Mouse (Mus musculus) neural tube, embryonic 11.5 days (tissue): ENCODE results near the gene Gm20838. TPM values are rescaled to one million over a fixed set of nuclear protein-coding genes. Genes with fewer than 3 reads are reported as not detected.
"Not testable (repeated sequence)": the region's sequence is repeated elsewhere in the genome, so short reads cannot be mapped to it uniquely, and the experiment has no call there.

Experiments
- ATAC-seq: fragments of 200-750 bp; cut with Nextera tagmentation; 2 replicates; pipeline ENCODE4 v1.8.0; 2017; ENCODE audit warnings: moderate number of reproducible peaks, mild to moderate bottlenecking, moderate TSS enrichment, moderate library complexity; ENCODE audit not compliant: insufficient read depth, low FRiP score, low TSS enrichment
- DNase-seq: peaks from one replicate; pipeline ENCODE4 v3.0.0-alpha.2; 2015; ENCODE audit warnings: low spot score
- H3K27ac ChIP-seq: fragments of 300-500 bp; sonication (generic); 2 replicates; pipeline ENCODE4 v1.5.1; 2014; ENCODE audit warnings: low read depth, mild to moderate bottlenecking, low read length
- H3K27me3 ChIP-seq: fragments of 300-500 bp; sonication (generic); 2 replicates; pipeline ENCODE4 v1.6.1; 2014; ENCODE audit warnings: mild to moderate bottlenecking, low read length, mixed read lengths; ENCODE audit not compliant: control insufficient read depth, insufficient read depth
- H3K36me3 ChIP-seq: fragments of 300-500 bp; sonication (generic); 2 replicates; pipeline ENCODE4 v1.6.1; 2014; ENCODE audit warnings: mild to moderate bottlenecking, low read length, moderate library complexity, mixed read lengths; ENCODE audit not compliant: control insufficient read depth, insufficient read depth
- H3K4me1 ChIP-seq: fragments of 300-500 bp; sonication (generic); 2 replicates; pipeline ENCODE4 v1.6.1; 2014; ENCODE audit warnings: low read length, mixed read lengths; ENCODE audit not compliant: control insufficient read depth, insufficient read depth
- H3K4me2 ChIP-seq: fragments of 300-500 bp; sonication (generic); 2 replicates; pipeline ENCODE4 v1.6.1; 2014; ENCODE audit warnings: low read depth, mild to moderate bottlenecking, moderate library complexity
- H3K4me3 ChIP-seq: fragments of 300-500 bp; sonication (generic); 2 replicates; pipeline ENCODE4 v1.5.1; 2014; ENCODE audit warnings: low read depth, low read length
- H3K9ac ChIP-seq: fragments of 300-500 bp; sonication (generic); 2 replicates; pipeline ENCODE4 v1.6.1; 2014; ENCODE audit warnings: mild to moderate bottlenecking, low read length
- H3K9me3 ChIP-seq: fragments of 300-500 bp; sonication (generic); 2 replicates; pipeline ENCODE4 v1.6.1; 2016; ENCODE audit warnings: low read length; ENCODE audit not compliant: control insufficient read depth
- WGBS: fragments of 180-500 bp; shearing (Covaris S2); extraction: QIAGEN DNeasy Blood & Tissue Kit; methylation state at CpG from one replicate; pipeline ENCODE4 v1.1.7; 2014; 5-methylcytosine and 5-hydroxymethylcytosine counted together
- polyA plus RNA-seq: library from polyadenylated mRNA; unstranded; fragments of >200 nt; fragmentation: Nextera tagmentation; extraction: Ambion mirVana; gene quantifications from 2 replicates; pipeline ENCODE4 v1.2.1, GENCODE M21; 2014

Gene Gm20838
- not detected in 2 replicates for polyA plus RNA-seq

DNA sequence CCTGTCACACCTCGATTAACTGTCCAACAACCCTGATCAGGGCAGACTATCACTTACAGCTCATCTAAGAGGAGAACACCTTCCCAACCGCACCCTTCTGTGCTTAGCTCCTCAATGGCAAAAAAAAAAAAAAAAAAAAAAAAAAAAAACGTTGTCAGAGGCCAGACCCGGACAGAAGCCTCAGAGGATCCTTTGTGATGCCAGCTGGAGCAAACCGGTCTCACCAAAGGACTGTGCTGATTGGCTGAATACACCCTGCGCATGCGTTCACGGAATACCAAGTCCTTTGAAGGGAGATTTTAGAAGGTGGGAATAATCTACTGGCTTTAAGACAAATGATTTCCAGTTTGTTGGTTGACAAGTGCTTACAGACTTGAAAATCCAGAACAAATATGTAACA lies at the start of gene Gm20838:
Gene Gm20838 (minus strand): TSS at position 101 of the 400 bp plus-strand sequence.
- ATAC-seq, H3K9ac ChIP-seq, H3K4me2 ChIP-seq, H3K27me3 ChIP-seq, DNase-seq, H3K4me1 ChIP-seq, H3K9me3 ChIP-seq, H3K27ac ChIP-seq, H3K4me3 ChIP-seq, H3K36me3 ChIP-seq: not testable (repeated sequence)
- WGBS, result no CpG with 5 or more reads among the region's 8 CpGs
